Mouse (Mus musculus): ENCODE measurements around the gene Cox6b1.

Gene Cox6b1

DNA sequence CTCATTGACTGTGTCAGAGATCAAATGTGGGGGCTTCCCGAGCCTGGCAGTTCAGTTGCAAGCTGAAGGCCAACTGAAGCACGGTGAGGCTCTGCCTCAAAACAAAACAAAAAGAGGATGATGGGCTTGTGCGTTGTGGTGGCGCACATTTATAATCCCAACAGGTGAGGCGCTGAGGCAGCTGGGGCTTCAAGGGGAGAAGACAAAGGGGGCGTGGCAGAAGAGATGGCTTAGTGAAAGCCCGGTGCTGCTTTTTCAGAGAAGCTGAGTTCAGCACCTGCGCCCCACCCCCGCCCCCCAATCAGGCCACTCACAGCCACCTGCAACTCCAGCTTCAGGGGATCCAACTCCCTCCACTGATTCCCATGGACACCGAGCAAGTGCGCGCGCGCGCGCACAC is 17.5 kb downstream of the Cox6b1 start:
- peak; percentile 39 for DNase-seq

DNA sequence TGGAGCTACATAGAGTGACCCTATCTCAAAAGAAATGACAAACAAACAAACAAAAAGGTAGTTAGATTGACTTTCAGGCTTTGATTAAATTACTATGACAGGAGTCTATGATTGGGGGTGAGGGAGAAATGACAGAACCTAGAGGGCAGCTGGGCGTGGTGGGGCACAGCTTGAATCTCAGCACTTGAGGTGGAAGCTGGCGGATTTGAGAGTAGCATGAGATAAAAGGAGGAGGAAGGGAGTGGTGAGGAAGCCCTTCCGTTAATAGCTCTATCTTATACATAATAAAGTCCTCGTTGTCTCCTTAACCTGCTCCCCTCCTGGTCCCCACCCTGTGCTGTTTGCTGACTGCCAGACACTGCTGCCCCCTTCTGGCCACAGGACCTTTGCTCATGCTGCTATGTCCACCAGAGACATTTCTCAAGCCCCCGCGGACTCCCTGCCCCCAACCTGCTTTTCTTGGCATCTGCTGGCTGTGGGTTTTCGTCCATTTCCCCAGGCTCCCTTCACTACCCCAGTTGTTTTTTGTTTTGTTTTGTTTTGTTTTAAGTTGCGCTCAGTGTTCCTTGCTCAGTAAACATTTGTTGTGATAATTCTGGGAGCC is 18.1 kb downstream of the Cox6b1 start:
- peak; percentile 84 for DNase-seq

DNA sequence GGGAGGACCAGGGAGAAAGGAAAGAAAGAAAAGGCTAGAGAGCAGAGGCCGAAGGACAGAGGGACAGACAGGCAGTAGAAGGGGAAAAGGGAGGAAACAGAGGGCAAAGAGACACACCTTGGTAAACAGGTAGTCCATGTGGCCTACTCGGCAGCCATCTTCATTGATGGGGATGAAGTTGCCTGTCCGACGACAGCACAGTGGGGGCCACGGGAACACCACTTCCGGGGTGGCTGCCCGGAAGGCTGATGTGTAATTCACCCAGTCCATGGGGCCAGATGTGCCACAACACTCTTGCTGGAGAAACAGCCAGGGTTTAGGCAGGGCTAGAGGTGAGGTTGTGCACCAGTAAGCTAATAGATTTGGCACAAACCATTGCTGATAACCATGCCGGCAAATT is 21.0 kb downstream of the Cox6b1 start:
- DNase-seq = no peak

DNA sequence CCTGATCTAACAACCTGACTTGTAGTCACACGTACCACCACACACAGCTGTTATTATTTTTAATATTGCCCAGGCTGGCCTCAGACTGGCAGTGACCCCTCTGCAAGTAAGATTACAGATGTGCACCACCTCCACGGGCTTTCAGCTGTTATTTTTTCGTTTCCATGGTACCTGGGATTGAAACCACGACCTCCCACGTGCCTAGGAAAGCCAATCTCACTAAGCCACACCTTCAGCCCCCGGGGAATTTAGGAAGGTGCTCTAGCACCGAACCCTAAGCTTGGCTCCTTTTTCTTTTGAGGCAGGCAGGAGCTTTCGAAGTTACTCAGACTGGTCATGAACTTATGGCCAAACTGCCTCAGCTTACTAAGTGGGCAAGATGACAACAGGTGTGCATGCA is 21.5 kb downstream of the Cox6b1 start:
- no peak for DNase-seq

DNA sequence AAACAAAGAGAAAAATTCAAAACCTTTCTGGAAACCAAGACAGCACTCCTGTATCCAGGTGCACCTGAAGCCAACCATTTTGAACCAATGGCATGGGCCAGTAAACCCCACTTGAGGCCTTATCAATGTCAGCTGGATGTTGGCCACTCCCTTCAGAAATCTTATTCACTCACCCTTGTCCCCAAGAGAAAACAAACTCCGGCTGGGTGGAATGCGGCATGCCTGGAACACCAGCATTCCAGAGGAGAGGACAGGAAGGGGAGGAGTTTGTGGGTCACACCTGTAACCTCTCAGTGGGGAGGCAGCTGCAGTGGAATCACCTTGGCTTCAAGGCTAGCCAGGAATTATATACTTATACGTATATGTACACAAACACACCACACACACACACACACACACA is 23.4 kb downstream of the Cox6b1 start:
- DNase-seq = no peak

DNA sequence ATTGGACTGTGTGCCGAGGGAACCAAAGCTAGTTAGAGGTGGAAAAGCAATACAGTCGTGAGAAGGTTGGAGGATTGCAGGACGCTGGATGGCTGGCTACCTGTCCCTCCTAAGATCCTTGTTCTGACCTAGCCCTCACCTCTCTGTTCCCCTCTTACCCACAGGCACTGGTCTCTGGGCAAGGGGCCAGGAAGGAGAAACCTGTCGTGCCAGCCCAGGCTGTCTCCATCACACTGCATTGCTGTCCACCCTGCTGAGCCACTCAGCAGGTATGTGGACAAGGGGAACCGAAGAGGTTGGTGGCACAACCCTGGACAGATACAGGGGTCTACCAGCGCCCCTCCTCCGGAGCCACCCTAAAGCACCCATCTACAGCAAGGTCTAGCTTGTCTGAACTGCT is 25.3 kb downstream of the Cox6b1 start:
- DNase-seq = no peak

DNA sequence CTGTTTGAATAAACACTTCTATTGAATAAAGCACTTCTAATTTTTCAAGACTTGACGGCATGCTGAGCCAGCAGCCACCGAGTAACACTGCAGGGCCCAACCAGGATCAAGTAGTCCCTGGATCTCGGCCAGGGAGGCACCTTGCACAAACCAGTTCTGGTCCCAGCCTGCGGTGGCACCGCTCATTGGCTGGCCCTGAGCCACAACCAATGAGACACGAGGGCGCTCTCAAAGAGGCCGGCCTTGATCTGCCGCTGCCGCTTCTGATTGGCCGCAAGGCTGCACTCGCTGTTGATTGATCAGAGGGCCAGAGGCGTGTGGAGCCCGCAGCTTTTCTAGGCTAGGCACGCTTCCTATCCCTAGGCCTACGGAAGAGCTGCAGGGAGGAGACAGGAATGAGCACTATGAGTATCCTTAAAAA is 26.0 kb downstream of the Cox6b1 start:
- DNase-seq = peak; percentile 74

DNA sequence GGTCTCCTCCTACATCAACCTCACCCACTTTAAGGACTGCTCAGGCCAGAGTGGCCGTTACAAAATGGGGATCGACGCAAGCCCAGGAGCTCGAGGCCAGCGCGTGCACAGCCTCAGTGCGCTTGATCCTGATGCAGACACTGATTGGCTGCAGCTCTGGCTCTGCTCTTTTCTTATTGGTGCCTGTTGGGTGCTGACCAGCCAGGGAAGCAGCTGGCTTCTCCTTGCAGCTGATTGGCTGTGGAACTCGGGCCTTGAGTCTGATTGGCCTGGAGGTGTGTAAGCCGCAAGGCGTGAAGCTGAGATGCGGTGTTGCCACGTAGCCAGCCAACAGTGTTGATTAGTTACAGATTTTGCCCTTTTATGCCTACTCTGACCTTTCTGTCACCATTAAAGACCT is 27.2 kb downstream of the Cox6b1 start, which contains the start of gene Zbtb32:
Zbtb32 (minus strand) TSS at position 124 of the 400 bp plus-strand sequence.
- DNase-seq = no peak

DNA sequence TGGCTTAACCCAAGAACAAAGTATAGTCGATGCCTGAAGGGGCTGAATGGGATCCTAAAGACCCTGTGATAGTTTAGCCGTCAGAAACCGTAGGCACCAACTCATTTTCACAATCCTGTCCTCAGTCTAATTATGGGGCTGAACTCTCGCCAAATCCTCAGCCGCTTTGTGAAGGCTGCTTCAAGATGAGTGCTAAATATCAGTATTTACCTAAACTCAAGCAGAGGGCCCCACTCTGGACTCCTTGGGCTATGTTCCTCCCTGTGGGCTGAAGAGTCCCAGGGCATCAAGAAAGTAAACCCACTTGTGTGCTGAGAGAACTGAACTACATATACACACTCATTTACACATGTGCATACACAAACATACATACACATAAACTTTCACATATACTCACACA is 29.1 kb downstream of the Cox6b1 start:
- DNase-seq = no peak

DNA sequence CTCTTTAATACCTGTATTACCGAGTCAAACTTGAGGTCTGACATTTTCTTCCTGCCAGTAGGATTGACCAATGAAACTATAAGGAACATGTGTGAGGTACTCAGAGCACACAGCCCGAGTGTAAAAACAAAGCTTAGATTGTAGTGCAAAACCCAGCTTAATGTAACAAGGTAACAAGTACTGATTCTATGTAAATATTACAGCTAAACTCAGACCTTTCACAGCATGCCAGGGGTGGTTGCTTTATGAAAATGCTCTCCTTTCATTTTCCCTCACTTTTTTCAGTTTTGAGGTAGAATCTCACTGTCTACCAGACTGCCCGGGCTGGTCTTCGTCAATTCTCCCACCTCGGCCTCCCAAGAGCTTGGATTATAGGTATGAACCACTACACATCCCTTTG is 29.9 kb downstream of the Cox6b1 start:
- no peak for DNase-seq

DNA sequence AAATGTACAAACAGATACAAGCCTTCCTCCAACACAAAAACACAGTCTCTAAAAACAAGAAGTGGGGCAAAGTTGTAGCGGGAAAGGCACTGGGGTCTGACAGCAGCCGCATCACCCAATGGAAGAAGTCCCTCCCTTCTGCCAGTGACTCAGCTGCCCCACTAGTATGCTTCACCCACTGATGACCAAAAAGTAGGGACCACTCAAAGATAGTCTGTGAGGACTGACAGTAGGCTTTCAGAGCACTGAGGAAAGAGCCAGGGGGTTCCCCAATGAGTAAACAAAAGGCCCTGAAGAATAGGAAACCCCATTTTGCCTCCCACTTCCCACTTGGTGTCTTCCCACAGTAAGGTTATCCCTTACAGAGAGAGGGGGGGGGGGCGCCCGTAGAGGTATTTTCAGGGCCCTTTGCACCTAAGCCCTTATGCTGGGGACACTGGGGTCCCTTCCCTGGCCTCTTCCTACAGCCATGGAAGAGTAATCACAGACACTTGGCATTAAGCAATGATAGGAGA is 31.4 kb downstream of the Cox6b1 start:
- DNase-seq = no peak

DNA sequence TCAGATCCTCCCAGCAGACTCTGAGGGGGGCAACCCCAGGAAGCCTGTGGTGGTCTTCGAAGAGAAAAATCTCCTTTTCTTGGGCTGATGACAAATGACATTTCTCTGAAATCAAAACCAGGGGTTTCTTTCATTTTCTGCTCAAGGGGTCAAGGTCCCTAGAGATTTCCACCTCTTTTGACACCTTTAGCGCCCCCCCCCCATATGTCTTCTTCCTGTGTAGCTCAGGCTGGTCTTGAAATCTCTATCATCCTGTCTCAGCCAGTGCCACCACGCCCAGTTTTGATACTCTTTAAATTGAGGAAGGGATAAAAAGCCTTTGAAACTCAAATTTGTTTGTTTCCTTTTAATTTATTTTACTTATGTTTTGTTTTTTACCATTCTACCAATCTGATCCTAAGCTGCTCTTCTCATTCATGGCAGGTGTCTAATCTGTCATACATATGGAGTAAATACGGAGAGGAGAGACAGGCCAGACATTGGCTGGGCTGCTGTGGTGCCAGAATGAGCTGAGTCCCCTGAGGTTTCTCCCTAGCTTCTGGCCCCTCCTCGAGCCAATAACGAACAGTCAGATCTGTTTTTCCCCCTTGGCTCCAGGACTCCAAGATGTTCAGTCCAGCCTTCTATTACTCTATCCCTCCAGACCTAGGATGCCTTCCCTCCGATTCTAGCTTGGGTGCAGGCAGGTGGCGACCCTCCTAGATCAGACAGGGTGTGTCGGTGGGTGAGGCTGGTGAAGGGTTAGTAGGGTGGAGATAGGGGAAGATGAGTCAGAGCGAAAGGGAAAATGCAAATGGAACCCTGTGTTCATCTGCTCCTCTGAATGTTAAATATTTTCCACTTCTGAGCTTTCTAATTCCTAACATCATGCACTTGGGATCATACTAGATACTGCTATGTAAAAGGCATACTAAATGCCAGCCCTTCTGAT is 32.1 kb downstream of the Cox6b1 start:
- no peak for DNase-seq

DNA sequence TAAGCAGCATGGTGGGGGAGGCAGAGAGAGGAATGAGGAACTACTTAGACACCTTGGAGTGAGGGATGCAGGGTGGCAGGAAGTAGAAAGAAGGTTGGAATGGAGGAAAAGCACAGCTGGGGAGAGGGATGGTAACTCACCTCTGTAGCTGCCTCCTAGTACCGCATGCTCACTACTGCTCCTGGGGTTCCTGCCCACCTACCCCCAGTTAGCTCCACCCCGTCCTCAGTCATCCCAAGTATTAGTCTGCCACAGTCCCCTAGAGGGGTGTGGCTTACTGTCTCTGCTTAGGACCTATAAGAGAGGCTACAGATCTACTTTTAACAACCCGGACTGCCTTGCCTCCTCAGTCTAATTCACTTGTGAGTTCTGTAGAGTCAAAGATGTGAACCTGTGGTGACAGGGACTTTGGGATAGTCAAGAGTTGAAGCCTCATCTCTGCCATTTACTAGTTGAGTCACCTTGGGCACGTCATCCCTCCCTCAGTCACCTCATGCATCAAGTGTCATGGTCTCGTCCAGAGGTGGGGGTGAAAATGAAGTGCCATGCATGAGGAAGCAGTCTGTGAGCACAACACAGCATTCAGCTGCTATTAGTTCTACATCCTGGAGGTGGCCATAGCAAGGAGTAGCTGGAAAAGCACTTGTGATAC is 33.1 kb downstream of the Cox6b1 start:
- DNase-seq = no peak

DNA sequence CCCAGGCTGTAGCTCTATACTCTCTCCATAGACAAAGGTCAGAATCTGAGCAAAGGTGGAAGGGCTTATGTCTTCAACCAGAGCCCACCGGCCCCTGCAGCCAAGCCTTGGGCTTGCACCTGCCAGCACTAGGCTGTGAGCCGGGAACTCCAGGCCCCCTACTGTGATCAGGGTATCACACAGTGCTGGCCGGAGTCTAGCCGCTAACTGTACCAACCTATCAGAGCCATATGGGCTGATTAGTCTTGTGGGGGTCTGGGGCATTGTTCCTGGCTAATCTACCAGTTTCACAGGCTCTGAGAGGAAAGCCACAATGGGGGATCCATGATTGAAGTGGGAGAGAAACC is 34.4 kb downstream of the Cox6b1 start:
- no peak for DNase-seq

DNA sequence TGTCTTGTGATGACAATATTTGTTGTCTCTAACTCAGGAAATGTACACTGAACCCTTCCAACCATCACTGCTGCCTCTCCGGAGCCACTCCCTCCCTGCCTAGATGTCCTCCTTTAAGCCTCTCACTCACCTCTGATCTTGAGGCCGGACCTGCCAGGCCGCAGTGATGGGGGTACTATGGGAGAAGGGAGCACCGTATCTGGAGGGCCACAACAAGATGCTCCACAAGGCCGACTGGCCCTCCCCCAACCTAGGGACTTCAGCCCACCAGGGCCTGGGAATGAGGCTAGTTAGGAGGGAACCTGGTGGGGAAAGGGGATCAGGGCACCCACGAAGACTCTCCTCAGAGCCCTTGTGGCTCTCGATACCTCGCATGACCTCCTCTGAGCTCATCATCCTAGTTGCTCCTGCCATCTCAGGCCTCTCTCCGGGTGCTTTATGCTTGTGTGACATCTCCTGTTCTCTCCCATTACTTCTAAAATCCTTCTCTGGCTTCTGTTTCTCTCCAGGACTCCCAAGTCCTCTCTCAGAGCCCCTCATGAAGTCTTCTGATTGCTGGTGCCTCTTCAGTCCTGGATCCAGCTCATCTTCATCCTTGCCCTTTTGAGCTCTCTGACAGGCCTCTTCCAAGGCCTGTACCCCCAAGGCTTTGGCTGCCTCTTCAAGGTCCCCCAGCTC is 34.9 kb downstream of the Cox6b1 start:
- DNase-seq = no peak

DNA sequence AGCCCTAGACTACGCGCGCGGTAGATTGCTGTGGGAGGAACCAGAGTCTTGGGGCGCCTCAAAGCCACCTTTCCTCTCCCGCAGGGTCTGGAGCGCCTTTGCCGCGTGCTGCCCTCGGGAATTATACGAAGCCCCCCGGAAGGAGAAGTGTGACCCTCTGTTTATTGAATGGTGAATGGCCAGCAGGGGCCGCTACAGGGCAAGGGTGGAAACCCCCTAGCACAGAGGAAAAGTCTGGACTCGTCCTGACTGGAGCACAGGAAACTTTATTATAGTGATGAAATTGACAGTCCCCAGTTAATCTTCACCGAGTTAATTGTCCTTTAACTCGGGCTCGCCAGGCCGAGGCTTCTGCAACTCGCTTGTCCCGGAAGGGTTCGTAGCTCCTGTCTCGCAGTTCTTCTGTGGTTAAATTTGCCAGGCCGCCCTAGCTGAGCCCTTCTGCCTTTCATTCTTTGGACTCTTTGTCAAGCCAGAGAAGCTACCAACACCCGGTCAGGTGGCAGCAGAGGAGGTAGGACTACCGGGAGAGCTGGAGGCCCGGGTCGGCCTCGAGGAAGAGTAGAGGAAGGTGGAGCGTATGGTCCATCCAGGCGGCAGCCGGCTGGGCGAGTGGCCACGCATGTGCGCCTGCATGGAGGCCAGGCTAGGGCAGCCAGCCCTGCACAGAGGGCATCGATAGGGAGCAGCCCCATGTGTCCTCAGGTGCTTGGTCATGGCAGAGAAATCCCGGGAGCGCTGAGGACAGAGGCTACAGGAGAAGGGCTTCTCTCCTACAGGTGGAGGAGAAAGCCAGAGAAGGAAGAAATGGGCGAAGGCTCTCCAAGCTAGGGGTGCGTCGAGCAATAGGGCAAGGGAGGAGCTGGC is 36.3 kb downstream of the Cox6b1 start:
- peak; percentile 94 for DNase-seq

DNA sequence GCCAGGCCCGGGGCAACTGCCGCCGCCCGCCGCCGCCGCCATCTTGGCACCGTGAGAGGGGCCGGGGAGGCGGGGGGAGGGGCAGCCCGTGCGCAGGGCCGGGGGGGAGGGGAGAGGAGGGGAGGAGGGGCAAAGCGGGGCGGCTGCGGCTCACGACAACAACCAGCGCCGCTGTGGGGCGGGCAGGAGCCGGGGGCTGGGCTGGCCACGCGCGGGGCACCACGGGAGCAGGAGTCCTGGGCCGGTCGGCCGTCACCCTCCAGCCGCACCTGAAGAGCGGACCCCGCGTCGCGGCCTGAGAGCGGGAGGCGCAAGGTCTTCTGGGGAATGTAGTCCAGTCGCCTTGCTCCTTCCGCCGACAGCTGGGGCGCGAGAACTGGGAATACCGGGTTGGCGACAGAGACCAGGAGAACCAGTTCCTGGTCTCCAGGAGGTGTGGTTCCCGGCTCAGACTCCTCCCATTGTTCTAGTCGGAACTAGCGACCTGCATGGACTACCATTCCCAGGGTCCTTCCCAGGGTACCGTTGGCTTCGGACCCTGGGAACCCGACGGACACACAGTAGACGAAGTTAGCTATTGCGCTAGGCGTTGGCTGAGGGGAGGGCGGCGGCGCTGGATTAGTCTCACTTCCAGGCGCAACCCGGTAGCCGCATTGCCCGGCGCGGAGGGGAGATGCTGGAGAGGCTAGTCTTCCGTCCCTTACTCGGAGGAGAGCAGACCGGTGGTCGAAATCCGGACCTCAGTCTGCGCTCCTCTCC is 37.1 kb downstream of the Cox6b1 start, which contains the start of gene Kmt2b:
Kmt2b (minus strand) TSS at position 51 of the 759 bp plus-strand sequence.
- peak; percentile 90 for DNase-seq

DNA sequence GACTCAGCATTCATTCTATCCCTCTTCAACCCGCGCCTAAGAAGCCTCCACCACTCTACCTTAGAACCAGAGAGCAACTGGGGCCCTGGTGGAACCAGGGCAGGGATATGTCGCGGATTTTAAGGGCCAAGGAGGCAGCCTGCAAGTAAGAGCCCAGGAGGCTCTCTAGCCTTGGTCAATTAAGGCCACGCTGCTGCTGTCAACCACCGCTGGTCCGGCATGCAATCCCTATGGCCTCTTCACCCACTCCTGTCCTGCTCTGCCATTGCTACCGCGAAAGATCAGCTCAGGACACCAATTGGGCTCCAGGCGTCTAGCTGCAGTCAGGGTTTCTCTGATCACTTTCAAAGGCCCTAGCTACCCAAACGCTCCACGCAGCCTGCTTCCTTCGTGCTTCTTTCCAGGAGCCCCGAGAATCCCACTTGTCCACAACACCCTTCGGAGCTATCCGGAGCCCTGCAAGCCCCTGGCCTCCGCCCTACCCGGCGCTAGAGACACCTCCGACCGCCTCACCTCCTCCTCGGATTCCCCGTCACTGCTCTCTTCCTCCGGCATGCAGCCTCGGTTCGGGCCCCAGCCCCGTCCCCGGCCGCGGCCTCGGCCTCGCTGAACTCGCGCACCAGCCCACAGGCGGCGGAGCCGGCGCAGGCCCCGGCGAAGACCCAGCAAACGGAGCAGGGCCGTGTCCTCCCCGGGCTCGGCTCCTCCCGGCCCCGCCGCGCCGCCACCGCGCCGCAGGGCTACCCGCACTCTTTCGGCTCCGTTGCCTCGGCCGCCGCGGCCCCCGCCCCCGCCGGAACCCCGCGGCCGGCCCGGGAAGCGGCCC is 37.9 kb downstream of the Cox6b1 start:
- peak; percentile 75 for DNase-seq

DNA sequence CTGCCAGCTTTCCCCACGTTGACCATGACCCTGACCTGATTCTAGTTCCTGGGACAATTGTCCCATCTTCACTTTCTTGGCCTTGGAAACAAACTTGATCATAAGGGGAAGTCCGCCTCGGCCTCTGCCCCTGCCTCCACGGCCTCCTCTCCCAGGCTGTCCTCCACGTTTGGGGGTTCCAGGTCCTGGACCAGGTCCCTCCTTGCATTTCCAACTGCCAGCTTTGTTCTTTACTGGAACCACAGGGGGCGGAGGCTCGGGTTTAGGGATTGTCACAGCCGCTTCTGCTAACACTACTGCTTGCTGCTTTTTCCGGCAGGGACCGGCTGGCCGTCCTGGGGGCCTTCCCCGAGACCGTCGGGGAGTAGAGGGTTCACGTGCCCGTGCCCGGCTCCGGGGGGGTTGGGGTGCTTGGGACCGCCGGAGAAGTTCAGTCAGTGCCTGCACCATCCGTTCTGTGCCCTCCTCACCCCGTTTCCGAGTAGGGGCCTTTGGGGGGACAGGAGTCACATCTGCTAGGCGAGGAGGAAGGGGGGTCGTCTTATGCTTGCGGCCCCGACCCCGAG is 39.4 kb downstream of the Cox6b1 start:
- no peak for DNase-seq

DNA sequence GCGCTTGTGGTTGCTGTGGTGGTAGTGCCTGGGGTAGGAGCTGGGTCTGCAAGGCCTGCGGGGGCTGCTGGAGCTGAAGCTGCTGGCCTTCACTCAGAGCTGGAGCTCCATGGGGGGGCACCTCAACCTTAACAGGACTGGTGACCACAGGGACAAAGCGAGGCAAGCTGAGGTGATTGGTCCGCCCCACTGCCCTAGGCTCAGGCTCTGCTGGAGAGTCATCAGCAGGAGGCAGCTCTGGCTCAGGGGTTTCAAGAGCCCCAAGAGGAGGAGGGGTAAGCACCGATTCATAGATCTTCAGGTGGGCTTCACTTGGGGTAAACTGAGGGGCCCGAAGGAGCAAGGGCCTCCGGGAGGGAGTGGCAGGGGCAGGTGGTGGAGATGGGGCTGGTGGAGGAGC is 40.8 kb downstream of the Cox6b1 start:
- no peak for DNase-seq
